Mouse (Mus musculus) brain, embryonic 14.5 days (tissue): ENCODE measurements at regions not wholly inside any gene's neighbourhood (a gene's known extent, or its start where the extent isn't known, plus 50 kb on each side); places are given as distances from the start of the nearest gene placed in this dataset.

Source experiments
- CTCF ChIP-seq: fragments of 200-500 bp; IDR thresholded peaks from 2 replicates; pipeline ENCODE4 v1.5.1; 2012; ENCODE audit warnings: inconsistent platforms, mild to moderate bottlenecking, moderate library complexity, borderline replicate concordance; ENCODE audit not compliant: insufficient read depth, insufficient read length; ENCODE audit errors: extremely low read depth
- POLR2A ChIP-seq: fragments of 200-500 bp; IDR thresholded peaks from 2 replicates; pipeline ENCODE4 v1.6.1; 2012; ENCODE audit warnings: mild to moderate bottlenecking, inconsistent platforms, borderline replicate concordance; ENCODE audit not compliant: poor library complexity, insufficient read depth, insufficient read length, severe bottlenecking; ENCODE audit errors: extremely low read depth

GRCm38 (mm10) chr13:85127548-85127925, 61.7 kb upstream of the Ccnh start:
- TF ChIP-seq CTCF (no peak), POLR2A (no peak)
